Mouse (Mus musculus) intestine, embryonic 15.5 days (tissue): ENCODE measurements around the gene Dclre1b. TPM values are rescaled to one million over a fixed set of nuclear protein-coding genes. Genes with fewer than 3 reads are reported as not detected.
"Not testable (repeated sequence)": the region's sequence is repeated elsewhere in the genome, so short reads cannot be mapped to it uniquely, and the experiment has no call there.

ENCODE experiments used
- ATAC-seq: fragments of 200-750 bp; cut with Nextera tagmentation; 2 replicates; pipeline ENCODE4 v1.8.0; 2017; ENCODE audit warnings: moderate TSS enrichment, moderate library complexity
- H3K27ac ChIP-seq: fragments of 300-500 bp; sonication (generic); 2 replicates; pipeline ENCODE4 v1.5.1; 2015; ENCODE audit warnings: mild to moderate bottlenecking, inconsistent platforms
- H3K27me3 ChIP-seq: fragments of 300-500 bp; sonication (generic); replicated peaks from 2 replicates; pipeline ENCODE4 v1.6.1; 2015; ENCODE audit warnings: inconsistent platforms
- H3K36me3 ChIP-seq: fragments of 300-500 bp; sonication (generic); 2 replicates; pipeline ENCODE4 v1.6.1; 2015; ENCODE audit warnings: inconsistent platforms
- H3K4me1 ChIP-seq: fragments of 300-500 bp; sonication (generic); replicated peaks from 2 replicates; pipeline ENCODE4 v1.6.1; 2015; ENCODE audit warnings: inconsistent platforms
- H3K4me2 ChIP-seq: fragments of 300-500 bp; sonication (generic); replicated peaks from 2 replicates; pipeline ENCODE4 v1.6.1; 2015; ENCODE audit warnings: mild to moderate bottlenecking, inconsistent platforms
- H3K4me3 ChIP-seq: fragments of 300-500 bp; sonication (generic); replicated peaks from 2 replicates; pipeline ENCODE4 v1.5.1; 2015; ENCODE audit warnings: inconsistent platforms
- H3K9ac ChIP-seq: fragments of 300-500 bp; sonication (generic); 2 replicates; pipeline ENCODE4 v1.6.1; 2015; ENCODE audit warnings: inconsistent platforms
- H3K9me3 ChIP-seq: fragments of 300-500 bp; sonication (generic); 2 replicates; pipeline ENCODE4 v1.6.1; 2016; ENCODE audit warnings: inconsistent platforms
- WGBS: fragments of 180-500 bp; shearing (Covaris S2); methylation state at CpG from one replicate; pipeline ENCODE4 v1.1.7; 2015; 5-methylcytosine and 5-hydroxymethylcytosine counted together
- polyA plus RNA-seq: library from polyadenylated mRNA; unstranded; fragments of >200 nt; fragmentation: Nextera tagmentation; extraction: Ambion mirVana; gene quantifications from 2 replicates; pipeline ENCODE4 v1.2.1, GENCODE M21; 2015

The Dclre1b gene
- polyA plus RNA-seq = 21.5 and 22.1 TPM in 2 replicates

- under 1% methylated on average over 69 of the region's 70 CpGs for WGBS
- peak within 1 kb of the TSS; percentile 84 for H3K9ac ChIP-seq
- peak; percentile 98 for ATAC-seq
Measured at GRCm38 (mm10) chr3:103808891-103809798, at the start of gene Dclre1b, which contains the start of the genes Ap4b1 and Gm43064. TSS of gene Dclre1b (minus strand) at chr3:103809444. TSS of gene Ap4b1 (plus strand) at chr3:103809520. TSS of gene Gm43064 (plus strand) at chr3:103809573.

DNA sequence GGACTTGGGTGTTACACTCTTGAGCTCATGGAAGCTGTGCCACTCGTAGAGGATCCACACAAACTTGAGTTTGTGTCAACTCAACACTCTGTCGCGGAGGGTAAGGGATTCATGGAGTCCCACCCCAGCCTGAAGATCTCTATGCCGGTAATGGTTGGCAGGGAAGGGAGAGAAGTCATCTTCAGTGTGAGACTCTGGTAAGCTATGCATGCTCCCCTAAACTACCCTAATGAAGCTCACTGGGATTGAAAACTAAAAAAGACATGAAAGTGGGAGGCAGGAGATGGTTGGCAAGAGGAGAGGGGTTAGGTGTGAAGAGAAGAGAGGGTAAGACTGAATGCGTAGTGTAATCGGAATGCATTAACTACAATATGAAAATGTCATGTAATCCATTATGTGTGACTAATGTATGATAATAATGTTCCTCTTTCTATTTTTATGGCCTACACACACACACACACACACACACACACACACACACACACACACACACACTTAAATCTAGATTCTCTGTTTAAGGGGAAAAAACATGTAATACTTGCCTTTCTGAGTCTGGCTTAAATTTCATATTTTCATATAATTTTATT, 48.8 kb upstream of the Dclre1b start:
- Histone ChIP-seq H3K4me2 (no peak overlapping the region), H3K4me3 (no peak overlapping the region)

More at GRCm38 (mm10) chr3:103808891-103809798, at the start of gene Dclre1b, which contains the start of the genes Ap4b1 and Gm43064:
- Histone ChIP-seq H3K27me3 (no peaks in the 10 kb centered on the region), H3K4me2 (peak within 1 kb of the TSS; percentile 73), H3K4me1 (0 out of 2 replicates have a peak, but pooled peaks cover 3% of the 10 kb centered on the region), H3K9me3 (no peaks in the 10 kb centered on the region), H3K36me3 (0 out of 2 replicates have a peak, but pooled peaks cover 4% of the 10 kb centered on the region), H3K4me3 (peak within 1 kb of the TSS; percentile 73), H3K27ac (peak within 1 kb of the TSS; percentile 94)

GRCm38 (mm10) chr3:103857036-103857805, 48.0 kb upstream of the Dclre1b start:
- no peak overlapping the region for H3K4me3 ChIP-seq
- no peaks in the 10 kb centered on the region for H3K36me3 ChIP-seq
- H3K27me3 ChIP-seq = no peaks in the 10 kb centered on the region
- H3K27ac ChIP-seq = no peak overlapping the region
- ATAC-seq = no peak
- H3K9ac ChIP-seq = no peak overlapping the region
- H3K4me1 ChIP-seq = no peaks in the 10 kb centered on the region
- no peak overlapping the region for H3K4me2 ChIP-seq
- WGBS = 85% methylated on average over 7 of the region's 7 CpGs
- no peaks in the 10 kb centered on the region for H3K9me3 ChIP-seq

More for the DNA sequence above, 48.8 kb upstream of the Dclre1b start:
- no peaks in the 10 kb centered on the region for H3K36me3 ChIP-seq
- no peaks in the 10 kb centered on the region for H3K27me3 ChIP-seq
- H3K9me3 ChIP-seq = no peaks in the 10 kb centered on the region
- no peak overlapping the region for H3K27ac ChIP-seq
- H3K9ac ChIP-seq = no peak overlapping the region
- no peaks in the 10 kb centered on the region for H3K4me1 ChIP-seq
- ATAC-seq = no peak
- WGBS = 92% methylated on average over 6 of the region's 6 CpGs

GRCm38 (mm10) chr3:103853804-103854203, 44.6 kb upstream of the Dclre1b start:
- WGBS = 61% methylated on average over 8 of the region's 8 CpGs

DNA sequence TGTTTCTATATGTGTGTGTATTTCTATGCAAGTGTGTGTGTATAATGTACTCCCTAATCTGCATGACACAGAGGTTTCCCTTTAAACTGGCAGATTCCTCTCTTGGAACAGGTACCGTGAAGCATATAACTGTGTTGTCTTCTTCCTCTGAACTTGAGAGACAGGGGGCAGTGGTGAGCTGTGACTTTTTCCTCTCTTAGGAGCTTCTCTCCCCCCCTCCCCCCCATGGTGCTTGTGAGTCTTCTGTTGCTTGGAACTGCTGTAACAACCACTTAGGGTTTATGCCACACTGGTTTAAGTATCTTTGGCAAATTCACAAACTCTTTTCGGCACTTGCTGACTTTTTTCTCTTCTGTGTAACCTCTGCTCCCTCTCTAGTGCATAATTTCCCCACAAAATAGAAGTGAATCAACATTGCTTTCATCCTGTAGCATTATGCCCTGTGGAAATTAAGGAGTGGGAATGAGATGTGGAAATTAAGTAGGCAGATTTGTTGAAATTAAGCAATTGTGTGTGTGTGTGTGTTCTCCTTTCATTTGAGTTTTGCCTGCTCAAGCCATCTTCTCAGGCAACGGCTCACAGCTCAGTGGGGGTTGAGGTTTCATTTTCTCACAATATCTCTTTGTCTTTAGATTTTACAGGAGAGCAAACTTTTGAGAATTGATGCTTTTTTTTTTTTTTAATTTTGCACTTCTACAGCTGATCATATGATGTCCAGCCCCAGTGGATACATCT, 43.5 kb upstream of the Dclre1b start:
- Histone ChIP-seq H3K4me1 (no peaks in the 10 kb centered on the region), H3K27ac (no peak overlapping the region), H3K4me2 (no peak overlapping the region), H3K9ac (no peak overlapping the region), H3K9me3 (no peaks in the 10 kb centered on the region), H3K36me3 (no peaks in the 10 kb centered on the region), H3K27me3 (no peaks in the 10 kb centered on the region), H3K4me3 (no peak overlapping the region)
- whole genome bisulfite sequencing = 63% methylated on average over 3 of the region's 3 CpGs
- no peak for ATAC-seq

More at GRCm38 (mm10) chr3:103853804-103854203, 44.6 kb upstream of the Dclre1b start:
- no peaks in the 10 kb centered on the region for H3K9me3 ChIP-seq
- no peak overlapping the region for H3K4me2 ChIP-seq
- no peak overlapping the region for H3K4me3 ChIP-seq
- no peak for ATAC-seq
- no peaks in the 10 kb centered on the region for H3K27me3 ChIP-seq
- H3K36me3 ChIP-seq = no peaks in the 10 kb centered on the region
- H3K27ac ChIP-seq = no peak overlapping the region
- H3K4me1 ChIP-seq = no peaks in the 10 kb centered on the region
- H3K9ac ChIP-seq = no peak overlapping the region

DNA sequence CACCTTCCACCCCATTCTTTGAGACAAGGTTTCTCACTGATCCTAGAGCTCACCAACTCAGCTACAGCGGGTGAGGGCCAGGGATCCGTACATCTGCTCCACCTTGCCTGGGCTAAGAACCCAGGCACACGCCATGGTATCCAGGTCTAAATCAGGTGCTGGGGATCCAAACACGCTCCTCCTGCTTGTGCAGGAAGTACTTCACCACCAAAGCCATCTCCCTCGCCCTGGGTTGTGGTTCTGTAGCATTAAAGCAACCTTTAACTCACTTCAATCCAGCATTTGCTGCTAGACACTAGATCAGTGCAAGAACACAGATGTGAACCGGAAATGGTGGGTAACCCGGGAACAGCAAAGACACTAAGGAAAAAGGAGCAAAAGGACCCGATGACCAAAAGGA, 42.6 kb upstream of the Dclre1b start:
- Histone ChIP-seq H3K36me3 (no peaks in the 10 kb centered on the region), H3K9ac (no peak overlapping the region), H3K9me3 (no peaks in the 10 kb centered on the region), H3K27ac (no peak overlapping the region), H3K4me1 (no peaks in the 10 kb centered on the region), H3K4me2 (no peak overlapping the region), H3K27me3 (no peaks in the 10 kb centered on the region), H3K4me3 (no peak overlapping the region)
- 85% methylated on average over 8 of the region's 8 CpGs for WGBS
- no peak for ATAC-seq

- Histone ChIP-seq H3K9ac (no peak overlapping the region), H3K4me2 (no peak overlapping the region), H3K36me3 (no peaks in the 10 kb centered on the region), H3K9me3 (no peaks in the 10 kb centered on the region), H3K4me1 (no peaks in the 10 kb centered on the region), H3K4me3 (no peak overlapping the region), H3K27ac (no peak overlapping the region), H3K27me3 (no peaks in the 10 kb centered on the region)
- no peak for ATAC-seq
- 90% methylated on average over 6 of the region's 6 CpGs for WGBS
Measured at GRCm38 (mm10) chr3:103851481-103851880, 42.2 kb upstream of the Dclre1b start.

DNA sequence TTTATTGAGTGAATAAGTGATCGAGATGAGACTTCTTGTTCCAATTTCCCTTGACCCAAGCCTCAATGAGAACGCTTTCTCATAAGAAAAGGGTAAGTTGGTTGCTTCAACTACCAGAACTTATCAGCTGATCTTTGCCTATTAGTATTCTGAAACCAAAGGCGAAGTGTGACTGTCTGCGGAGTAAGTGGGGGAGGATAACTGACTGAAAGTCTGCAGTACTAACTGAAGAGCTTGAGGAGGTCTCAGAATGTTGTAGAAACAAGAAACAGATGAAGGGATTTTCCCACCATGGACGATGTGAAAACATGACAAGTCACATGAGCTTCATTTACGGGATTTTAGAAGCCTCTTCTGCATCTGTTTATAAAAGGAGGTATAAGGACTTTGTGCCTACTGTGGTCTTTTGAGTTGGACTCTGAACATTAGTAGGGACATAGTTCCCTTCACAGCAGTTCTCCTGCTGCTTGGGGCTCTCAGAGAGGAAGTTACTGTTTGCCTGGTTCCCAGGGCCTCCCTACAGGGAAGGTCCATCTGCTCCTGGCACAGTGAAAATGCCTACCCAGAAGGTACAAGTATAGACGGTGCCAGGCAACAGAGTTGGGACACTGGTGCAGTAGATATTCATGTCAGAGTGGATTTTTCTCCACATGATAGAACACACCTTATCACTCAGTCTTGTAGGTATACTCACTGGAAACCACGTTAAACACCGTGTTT, 41.6 kb upstream of the Dclre1b start:
- no peak overlapping the region for H3K27ac ChIP-seq
- no peak overlapping the region for H3K9ac ChIP-seq
- no peak overlapping the region for H3K4me2 ChIP-seq
- peak; percentile 36; the same call in 1 of the 2 replicates for ATAC-seq
- H3K36me3 ChIP-seq = no peaks in the 10 kb centered on the region
- H3K27me3 ChIP-seq = no peaks in the 10 kb centered on the region
- 70% methylated on average over 9 of the region's 9 CpGs for WGBS
- no peaks in the 10 kb centered on the region for H3K4me1 ChIP-seq
- H3K9me3 ChIP-seq = no peaks in the 10 kb centered on the region
- H3K4me3 ChIP-seq = no peak overlapping the region

- H3K4me2 ChIP-seq, H3K36me3 ChIP-seq, H3K4me3 ChIP-seq, ATAC-seq, H3K27ac ChIP-seq, H3K27me3 ChIP-seq, H3K9ac ChIP-seq, H3K9me3 ChIP-seq, H3K4me1 ChIP-seq: not testable (repeated sequence)
- WGBS = 88% methylated on average over 7 of the region's 7 CpGs
Measured at GRCm38 (mm10) chr3:103840946-103841345, 31.7 kb upstream of the Dclre1b start.

DNA sequence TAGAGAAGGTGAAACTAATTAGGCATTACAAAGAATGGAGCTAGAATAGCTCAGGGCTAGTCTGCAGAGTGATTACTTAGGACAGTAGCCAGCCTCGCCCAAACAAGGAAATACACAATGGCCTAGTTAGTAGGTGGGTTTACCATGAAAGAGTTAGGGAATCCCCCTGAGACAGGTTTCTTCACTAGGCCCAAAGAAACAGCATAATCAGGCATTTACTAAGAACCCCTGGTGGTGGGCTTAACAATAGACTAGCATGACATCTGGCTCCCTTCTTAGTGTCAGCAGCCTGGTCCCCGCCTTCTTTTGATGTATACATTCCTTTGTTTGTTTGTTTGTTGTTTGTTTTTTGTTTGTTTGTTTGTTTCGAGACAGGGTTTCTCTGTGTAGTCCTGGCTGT, 31.0 kb upstream of the Dclre1b start:
- not testable (repeated sequence) for H3K4me3 ChIP-seq, H3K27ac ChIP-seq, H3K4me2 ChIP-seq, H3K4me1 ChIP-seq, H3K9me3 ChIP-seq, H3K9ac ChIP-seq, ATAC-seq, H3K27me3 ChIP-seq, H3K36me3 ChIP-seq
- WGBS = 85% methylated on average over 3 of the region's 3 CpGs

DNA sequence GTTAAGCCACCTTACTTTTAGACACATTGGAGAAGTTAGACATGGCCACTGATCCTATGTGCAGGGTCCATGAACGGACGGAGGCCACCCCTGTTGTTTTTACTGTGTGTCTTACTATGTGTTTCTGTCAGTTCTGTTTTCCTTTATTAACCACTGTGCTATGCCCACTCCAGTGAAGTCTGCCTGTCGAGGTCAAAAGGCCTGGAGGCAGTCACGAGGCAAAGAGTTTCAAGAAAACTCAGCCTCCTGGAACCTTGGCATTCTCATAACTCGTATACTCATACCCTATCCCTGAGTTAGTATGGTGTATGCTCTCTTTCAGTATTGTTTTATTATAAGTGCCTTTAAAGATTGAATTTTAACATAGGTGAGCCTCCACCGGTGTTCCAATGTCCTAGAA, 30.5 kb upstream of the Dclre1b start:
- Histone ChIP-seq H3K36me3 (no peaks in the 10 kb centered on the region), H3K4me3 (no peak overlapping the region), H3K27me3 (no peaks in the 10 kb centered on the region), H3K27ac (no peak overlapping the region), H3K4me2 (no peak overlapping the region), H3K4me1 (no peaks in the 10 kb centered on the region), H3K9me3 (no peaks in the 10 kb centered on the region), H3K9ac (no peak overlapping the region)
- no peak for ATAC-seq
- 96% methylated on average over 6 of the region's 6 CpGs for WGBS
